Mouse (Mus musculus) urinary bladder, adult 2 months (tissue): ENCODE results near the gene Gm11634. TPM values are rescaled to one million over a fixed set of nuclear protein-coding genes. Genes with fewer than 3 reads are reported as not detected.
"Not testable (repeated sequence)": the region's sequence is repeated elsewhere in the genome, so short reads cannot be mapped to it uniquely, and the experiment has no call there.

Source experiments
- DNase-seq: peaks from one replicate; pipeline ENCODE4 v3.0.0; 2022; ENCODE audit warnings: low spot score
- polyA plus RNA-seq: library from polyadenylated mRNA; depleted of rRNA; stranded (reverse); fragments of >200 nt; gene quantifications from 2 replicates; pipeline ENCODE4 v1.2.3, GENCODE M21; 2012

Gene Gm11634
- polyA plus RNA-seq, 1 experiment: not detected

- no peak for DNase-seq
Observed at GRCm38 (mm10) chr11:101616948-101617767, 18.1 kb upstream of the Gm11634 start.

- DNase-seq: no peak
Observed at GRCm38 (mm10) chr11:101616104-101616503, 17.0 kb upstream of the Gm11634 start.

- no peak for DNase-seq
Observed at GRCm38 (mm10) chr11:101615380-101615779, 16.3 kb upstream of the Gm11634 start.

GRCm38 (mm10) chr11:101614116-101614515, 15.1 kb upstream of the Gm11634 start:
- no peak for DNase-seq

- no peak for DNase-seq
Observed at GRCm38 (mm10) chr11:101613596-101613995, 14.5 kb upstream of the Gm11634 start.

- DNase-seq: no peak
Observed at GRCm38 (mm10) chr11:101610445-101610844, 11.4 kb upstream of the Gm11634 start.

- not testable (repeated sequence) for DNase-seq
Observed at GRCm38 (mm10) chr11:101607134-101607533, 8.1 kb upstream of the Gm11634 start.

- peak; percentile 40 for DNase-seq
Observed at GRCm38 (mm10) chr11:101604531-101605453, 5.7 kb upstream of the Gm11634 start.

- DNase-seq: no peak
Observed at GRCm38 (mm10) chr11:101604116-101604515, 5.1 kb upstream of the Gm11634 start.

- DNase-seq: no peak
Observed at GRCm38 (mm10) chr11:101602491-101602890, 3.4 kb upstream of the Gm11634 start.

- no peak for DNase-seq
Observed at GRCm38 (mm10) chr11:101589989-101590624, 8.9 kb downstream of the Gm11634 start.

- DNase-seq: no peak
Observed at GRCm38 (mm10) chr11:101589444-101589843, 9.6 kb downstream of the Gm11634 start.

GRCm38 (mm10) chr11:101588868-101589267, 10.2 kb downstream of the Gm11634 start:
- no peak for DNase-seq

GRCm38 (mm10) chr11:101587676-101588075, 11.4 kb downstream of the Gm11634 start:
- no peak for DNase-seq

- DNase-seq: no peak
Observed at GRCm38 (mm10) chr11:101585805-101586204, 13.3 kb downstream of the Gm11634 start.

GRCm38 (mm10) chr11:101585031-101585430, 14.0 kb downstream of the Gm11634 start:
- not testable (repeated sequence) for DNase-seq

GRCm38 (mm10) chr11:101583205-101583604, 15.9 kb downstream of the Gm11634 start:
- no peak for DNase-seq

- peak; percentile 36 for DNase-seq
Observed at GRCm38 (mm10) chr11:101582054-101583035, 16.7 kb downstream of the Gm11634 start, which contains the start of gene Tmem106a. Gene Tmem106a (plus strand): TSS chr11:101582242.

GRCm38 (mm10) chr11:101581081-101581764, 17.8 kb downstream of the Gm11634 start:
- DNase-seq: no peak

- DNase-seq: no peak
Observed at GRCm38 (mm10) chr11:101576116-101576515, 22.9 kb downstream of the Gm11634 start.
